Mouse (Mus musculus) lung, postnatal 0 days (tissue): ENCODE data around the gene Hipk3.
A peak's percentile ranks its signal among the peaks of the same experiment; 100 is the strongest.

Source experiments
- CTCF ChIP-seq: IDR thresholded peaks from 2 replicates; pipeline ENCODE4 v1.5.1; 2016; ENCODE audit warnings: antibody characterized with exemption, mild to moderate bottlenecking
- EP300 ChIP-seq: IDR thresholded peaks from 2 replicates; pipeline ENCODE4 v1.6.1; 2016; ENCODE audit warnings: antibody characterized with exemption, mild to moderate bottlenecking, control low read depth

- TF ChIP-seq CTCF: no peak
- peak; percentile 54 for TF ChIP-seq EP300
Measured at GRCm38 (mm10) chr2:104449191-104449590, 45.1 kb downstream of the Hipk3 start.
